Mouse (Mus musculus): Measurements from ENCODE around the gene Tll1.

GRCm38 (mm10) chr8:64215374-64215773 lies 9.3 kb upstream of the Tll1 start:
- TF ChIP-seq CTCF (IDR thresholded peaks at IDR 0.05; ENCODE audit: extremely low read depth, insufficient read depth, insufficient read length, insufficient replicate concordance), result no peak
- no peak for TF ChIP-seq POLR2A (IDR thresholded peaks at IDR 0.05; ENCODE audit: low read depth, low read length)

Data from spleen, adult 2 months (tissue).